ENCODE assay signal across 8 mouse cellular contexts in the genomic region with DNA sequence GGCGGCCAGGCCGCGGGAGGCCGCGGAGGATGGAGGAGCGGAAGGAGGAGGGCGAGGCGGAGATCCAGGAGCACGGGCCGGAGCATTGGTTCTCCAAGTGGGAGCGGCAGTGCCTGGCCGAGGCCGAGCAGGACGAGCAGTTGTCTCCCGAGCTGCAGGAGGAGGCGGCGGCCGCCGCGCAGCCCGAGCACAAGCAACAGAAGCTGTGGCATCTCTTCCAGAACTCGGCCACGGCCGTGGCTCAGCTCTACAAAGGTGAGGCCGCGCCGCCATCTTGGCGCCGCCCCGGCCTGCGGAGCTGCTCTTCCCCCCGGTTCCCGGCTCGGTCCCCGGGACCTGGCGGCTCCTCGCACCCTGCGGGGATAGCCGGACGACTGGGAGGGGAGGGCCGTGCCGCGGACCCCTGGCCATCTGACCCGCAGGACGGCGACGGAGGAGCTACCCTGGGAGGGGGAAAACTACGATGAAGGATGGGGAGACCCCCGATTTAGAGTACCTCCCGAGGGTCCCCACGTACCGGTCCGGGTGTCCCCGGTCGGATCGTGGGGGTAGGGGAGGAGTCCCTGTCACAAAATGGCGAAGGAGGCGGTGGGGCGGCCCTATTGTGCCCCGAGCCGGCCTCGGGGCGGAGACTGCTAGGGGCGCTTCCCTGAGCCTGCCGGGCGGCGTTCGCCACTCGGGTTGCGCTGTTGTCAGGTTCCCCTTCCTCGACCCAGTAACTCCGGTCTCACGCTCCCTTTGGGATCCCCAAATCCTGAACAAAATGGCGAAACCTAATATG. TPM values are rescaled to one million over a fixed set of nuclear protein-coding genes. Genes with fewer than 3 reads are reported as not detected.
DNase-seq lines count a peak whose midpoint lies in the region; ATAC-seq and TF ChIP-seq lines count a peak whose summit lies in the region.

No protein-coding gene starts in this region.

- H3K4me3 ChIP-seq in hindbrain, embryonic 14.5 days (replicated peaks; ENCODE audit: low read length) = peak overlapping the region; percentile 100

- H3K27me3 ChIP-seq in Patski = no peaks in the 10 kb centered on the region
- H3K27me3 ChIP-seq in hindbrain, embryonic 14.5 days (ENCODE audit: control insufficient read depth, insufficient read depth, low read length) = no peaks in the 10 kb centered on the region

- ATAC-seq in Patski = peak; percentile 8
- peak; percentile 2 for ATAC-seq in hindbrain, embryonic 14.5 days (ENCODE audit: low FRiP score)

- H3K4me2 ChIP-seq in hindbrain, embryonic 14.5 days (replicated peaks) = peak overlapping the region; percentile 65

- peaks cover 41% of the 10 kb centered on the region for H3K4me1 ChIP-seq in hindbrain, embryonic 14.5 days (replicated peaks; ENCODE audit: control insufficient read depth, insufficient read depth, low read length)

- peaks cover 30% of the 10 kb centered on the region for H3K36me3 ChIP-seq in hindbrain, embryonic 14.5 days (replicated peaks; ENCODE audit: control insufficient read depth, insufficient read depth)

- no peaks in the 10 kb centered on the region for H3K9me3 ChIP-seq in hindbrain, embryonic 14.5 days (ENCODE audit: control insufficient read depth, low read length)

- no peak for DNase-seq in Patski (ENCODE audit: low read depth, low spot score)
- peak; percentile 69 to 76 for DNase-seq in cerebellum, postnatal 25 days
- DNase-seq in frontal cortex, postnatal 36 days (ENCODE audit: low spot score in 2 of 2) = peak; percentile 40 to 56
- peak; percentile 53 for DNase-seq in hindbrain, embryonic 14.5 days (ENCODE audit: low spot score)
- peak; percentile 39 to 55 for DNase-seq in left cerebral cortex, adult 18-20 months (ENCODE audit: low spot score in 2 of 2)
- peak; percentile 84 to 86 for DNase-seq in lung, postnatal 4 days
- peak; percentile 68 for DNase-seq in retina, postnatal 1 day
- peak; percentile 83 for DNase-seq in thymus, postnatal 4 days

- CTCF ChIA-PET in Patski (lab: Charles Lee) = interaction anchor here (1.3 kb wide), 1 partner anchor 11 kb away, joined by 4 read pairs; no protein-coding TSS in a partner anchor

- H3K9ac ChIP-seq in hindbrain, embryonic 14.5 days = peak overlapping the region; percentile 100

- in situ Hi-C loops in Patski (cut with MboI; ENCODE audit: low pct_unique_long_range_greater_than_20kb) = no loop called here

- WGBS in hindbrain, embryonic 14.5 days = under 1% methylated on average over 70 of the region's 74 CpGs

- peak overlapping the region; percentile 97 for H3K27ac ChIP-seq in hindbrain, embryonic 14.5 days

- no peak for TF ChIP-seq CTCF in Patski (IDR thresholded peaks at IDR 0.05)

- POLR2A ChIA-PET in Patski (lab: Charles Lee) = interaction anchor here (0.7 to 1.4 kb wide), 5 partner anchors 11 to 306 kb away, joined by 3 to 5 read pairs (median 3); no protein-coding TSS in a partner anchor

RNA-seq across cellular contexts. Expression of a gene that starts 0.7 kb away (rescaled TPM):
- polyA plus RNA-seq in Patski (2021) = 50.3 TPM
- polyA plus RNA-seq in hindbrain, embryonic 14.5 days (2014; fragmentation: Nextera tagmentation; extraction: Ambion mirVana) = 23.5 and 25.6 TPM in 2 replicates
- 100 to 1,000 TPM; 100 to 105 TPM for total RNA-seq in left cerebral cortex, adult 18-20 months (2021)

RNA-seq across cellular contexts. Expression of a gene that starts 38.5 kb away (rescaled TPM):
- 84.2 TPM for polyA plus RNA-seq in Patski (2021)
- 44.7 and 44.9 TPM in 2 replicates for polyA plus RNA-seq in hindbrain, embryonic 14.5 days (2014; fragmentation: Nextera tagmentation; extraction: Ambion mirVana)
- total RNA-seq in left cerebral cortex, adult 18-20 months (2021) = 100 to 1,000 TPM; 160 to 165 TPM
